Mouse (Mus musculus): ENCODE measurements around the gene Mtss1l.

The Mtss1l gene

DNA sequence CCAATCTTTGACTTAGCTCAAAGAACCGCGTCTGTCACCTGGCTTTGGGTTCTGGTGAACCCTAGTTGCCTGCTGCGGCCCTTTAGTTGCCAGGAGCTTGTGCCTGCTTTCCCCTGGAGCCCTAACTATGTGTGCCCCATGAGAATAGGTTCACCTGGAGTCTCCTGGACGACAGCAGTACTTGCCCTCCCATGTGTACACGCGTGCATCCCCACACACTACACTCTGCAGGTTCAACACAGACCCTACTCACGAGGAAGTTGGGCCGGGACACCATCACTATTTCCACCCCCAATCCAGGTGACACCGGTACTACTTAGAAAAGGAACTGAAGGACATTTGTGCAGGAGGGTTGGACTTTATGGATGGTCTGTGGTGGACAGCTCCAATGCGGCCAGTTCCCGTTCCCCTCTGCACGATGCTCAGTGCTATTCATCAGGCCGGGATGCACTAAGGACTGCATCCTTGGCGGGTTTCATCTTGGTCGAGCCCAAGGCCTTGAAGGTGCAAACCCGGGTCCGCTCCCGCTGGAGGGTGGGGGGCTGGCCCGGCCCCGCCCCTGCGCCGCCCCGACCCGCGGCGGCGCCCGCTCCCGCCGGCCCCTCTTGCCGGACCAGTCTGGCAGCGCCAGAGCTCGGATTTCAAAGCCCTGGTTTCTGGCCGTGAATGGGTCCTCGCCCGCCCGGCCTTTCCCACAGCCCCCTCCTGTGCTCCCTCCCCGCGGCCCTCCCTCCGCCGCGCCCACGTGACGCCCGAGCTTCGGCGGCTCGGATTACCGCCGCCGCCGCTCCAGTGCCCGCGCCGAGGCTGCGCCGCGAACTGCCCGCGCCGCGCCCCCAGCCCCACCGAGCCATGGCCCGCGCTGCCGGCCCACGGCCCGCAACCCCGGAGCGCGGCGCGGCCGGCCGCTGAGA is at the start of gene Mtss1l:
TSS of gene Mtss1l (plus strand) at position 792 of the 914 bp plus-strand sequence.
- peak; percentile 81 for DNase-seq (ENCODE audit: low read depth, low spot score)

DNA sequence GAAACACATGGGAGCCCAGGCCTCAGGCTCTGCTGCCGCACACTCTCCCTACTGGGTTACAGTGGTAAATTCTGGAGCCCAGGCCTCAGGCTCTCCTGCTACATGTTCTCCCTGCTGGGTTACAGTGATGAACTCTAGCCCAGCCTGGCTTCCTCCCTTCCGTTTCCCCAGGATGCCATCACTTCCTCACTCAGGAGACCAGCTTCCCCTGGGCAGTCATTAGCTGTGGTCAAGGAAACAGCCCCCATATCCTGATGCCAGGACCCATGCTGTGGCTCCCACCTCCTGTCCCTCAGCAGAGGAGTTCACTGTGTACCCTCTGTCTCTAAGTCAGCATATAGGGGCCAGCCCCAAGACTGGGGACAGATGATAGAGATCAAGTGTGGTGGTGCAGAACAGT is 49.1 kb upstream of the Mtss1l start:
- DNase-seq (ENCODE audit: low read depth, low spot score) = no peak

DNA sequence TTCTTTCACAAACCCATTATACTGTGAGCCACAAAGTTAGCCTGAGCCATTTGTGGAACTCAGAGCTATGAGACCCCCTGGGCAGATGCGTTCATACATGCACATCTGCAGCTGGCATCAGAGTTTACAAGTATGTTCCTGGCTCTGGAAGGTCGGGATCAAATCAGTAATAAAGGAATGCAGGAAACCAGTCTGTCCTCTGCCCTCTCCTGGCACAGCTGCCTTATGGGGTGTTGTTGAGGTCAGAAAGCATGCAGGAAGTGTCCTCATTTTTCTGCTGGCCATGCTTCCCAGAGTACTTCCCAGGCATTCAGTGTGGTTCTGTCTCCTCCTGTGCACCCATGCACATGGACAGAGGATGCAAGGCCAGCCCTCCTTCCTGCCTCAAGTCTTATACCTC is 48.1 kb upstream of the Mtss1l start:
- DNase-seq (ENCODE audit: low read depth, low spot score) = peak; percentile 31

DNA sequence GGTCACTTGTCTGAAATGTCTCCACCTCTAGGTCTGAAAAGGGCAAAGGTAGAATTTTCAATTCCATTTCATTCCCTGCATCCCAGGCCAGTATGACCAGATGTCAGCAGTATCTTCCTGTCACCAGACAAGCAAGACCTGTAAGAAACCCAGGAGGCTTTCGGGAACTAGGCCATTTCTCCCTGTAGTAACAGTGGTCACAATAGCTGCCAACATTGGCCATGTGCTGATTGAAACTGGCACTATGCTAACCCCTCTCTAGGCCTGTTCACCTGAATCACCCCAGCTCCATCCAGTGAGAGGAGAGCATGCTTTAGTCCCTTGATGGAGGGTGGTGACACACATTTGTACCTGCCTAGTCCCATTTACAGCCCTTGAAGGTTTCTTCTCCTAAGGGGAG is 46.7 kb upstream of the Mtss1l start:
- DNase-seq (ENCODE audit: low read depth, low spot score) = no peak

DNA sequence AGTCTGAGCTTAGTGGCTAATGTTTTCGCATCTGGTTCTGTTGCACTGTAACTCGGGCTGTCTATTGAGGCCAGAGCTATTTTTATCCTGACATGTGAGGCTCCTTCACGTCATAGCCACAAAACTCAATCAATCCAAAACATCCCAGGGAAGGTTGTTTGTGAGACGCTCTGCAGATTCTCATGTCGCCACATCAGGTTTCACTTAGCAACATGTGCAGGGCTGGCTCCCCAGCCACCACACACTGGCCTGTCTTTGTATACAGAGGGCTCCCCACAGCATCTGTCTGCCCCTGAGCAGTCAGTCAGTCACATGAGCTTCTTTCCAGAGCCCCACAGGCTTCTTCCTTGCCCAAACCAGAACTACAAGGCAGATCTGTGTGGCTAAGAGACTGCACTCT is 44.6 kb upstream of the Mtss1l start:
- peak; percentile 80 for DNase-seq (ENCODE audit: low read depth, low spot score)

DNA sequence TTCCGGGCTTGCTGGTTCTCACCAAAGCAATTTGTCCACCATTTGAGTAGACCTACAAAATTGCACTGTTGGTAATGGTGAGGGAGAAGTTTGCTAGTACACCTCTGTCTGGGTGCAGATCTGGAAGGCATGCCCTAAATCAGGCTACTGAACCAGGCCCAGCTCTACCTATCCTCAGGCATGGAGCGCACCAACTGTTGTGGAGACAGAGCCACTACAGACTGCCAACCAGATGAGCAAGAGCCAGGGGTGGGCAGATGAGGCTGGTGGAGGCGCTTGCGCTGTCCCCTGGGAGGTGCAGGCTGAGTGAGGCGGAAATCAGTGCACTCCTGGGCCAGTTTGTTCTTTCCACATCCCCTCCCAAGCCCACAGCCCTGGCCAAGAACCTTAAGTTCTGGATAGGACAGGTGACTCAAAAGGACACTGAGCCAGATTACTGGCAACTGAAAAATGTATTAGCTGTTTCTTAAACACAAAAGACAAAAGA is 44.1 kb upstream of the Mtss1l start:
- no peak for DNase-seq (ENCODE audit: low read depth, low spot score)

DNA sequence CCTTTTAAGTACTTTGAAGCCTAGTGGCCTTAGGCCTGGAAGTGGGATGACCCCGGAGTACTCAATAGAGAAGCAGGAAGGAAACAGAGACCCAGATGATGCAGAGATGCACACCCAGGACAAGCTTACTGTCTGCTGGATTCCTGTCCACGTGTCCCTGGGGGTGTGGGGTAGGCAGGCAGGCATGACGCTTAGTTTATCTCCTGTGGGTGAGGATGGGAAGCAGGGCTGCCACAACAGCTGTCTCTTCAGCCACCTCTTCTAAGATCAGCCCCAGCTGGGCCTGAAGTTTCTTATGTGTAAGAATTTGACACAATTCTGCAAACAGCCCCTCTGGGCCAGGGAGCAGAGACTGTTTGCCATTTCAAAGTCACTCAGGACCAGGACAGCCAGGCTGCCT is 42.3 kb upstream of the Mtss1l start:
- no peak for DNase-seq (ENCODE audit: low read depth, low spot score)

DNA sequence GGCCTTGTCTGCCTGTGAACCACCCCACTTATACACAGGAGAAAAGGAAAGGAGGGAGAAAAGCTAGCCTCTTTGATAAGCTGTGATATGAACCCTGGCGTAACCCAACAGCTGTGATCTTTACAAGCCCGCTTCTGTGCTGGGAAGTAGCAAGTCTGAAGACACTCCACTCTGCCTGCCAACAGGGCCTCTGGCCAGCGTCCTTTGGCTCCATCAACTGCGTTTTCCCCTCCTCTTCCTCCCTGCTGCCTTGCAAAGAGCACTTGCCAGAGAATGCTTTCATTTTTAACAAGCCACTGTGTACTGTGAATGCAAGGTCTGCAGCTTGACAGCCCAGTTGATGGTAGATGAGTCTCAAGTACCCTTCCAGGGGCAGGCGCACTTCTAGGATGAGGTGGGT is 33.5 kb upstream of the Mtss1l start:
- DNase-seq (ENCODE audit: low read depth, low spot score) = no peak

DNA sequence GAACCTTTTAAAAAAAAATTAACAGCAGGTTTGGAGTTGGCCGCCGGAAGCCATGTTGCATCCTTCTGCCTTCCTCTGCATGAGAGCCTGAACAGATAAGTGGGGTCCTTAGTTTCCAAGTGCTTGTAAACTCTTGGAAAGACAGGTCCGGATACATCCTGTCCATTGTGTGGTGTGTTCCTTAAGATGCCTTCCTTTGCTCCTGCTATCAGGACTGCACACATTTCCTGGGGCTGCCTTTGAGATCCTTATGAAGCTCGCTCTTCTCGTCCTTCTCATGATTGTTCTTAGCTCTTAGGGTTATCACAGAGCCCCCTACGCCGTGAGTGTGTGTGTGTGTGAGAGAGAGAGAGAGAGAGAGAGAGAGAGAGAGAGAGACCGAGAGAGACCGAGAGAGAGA is 31.3 kb upstream of the Mtss1l start:
- no peak for DNase-seq (ENCODE audit: low read depth, low spot score)

DNA sequence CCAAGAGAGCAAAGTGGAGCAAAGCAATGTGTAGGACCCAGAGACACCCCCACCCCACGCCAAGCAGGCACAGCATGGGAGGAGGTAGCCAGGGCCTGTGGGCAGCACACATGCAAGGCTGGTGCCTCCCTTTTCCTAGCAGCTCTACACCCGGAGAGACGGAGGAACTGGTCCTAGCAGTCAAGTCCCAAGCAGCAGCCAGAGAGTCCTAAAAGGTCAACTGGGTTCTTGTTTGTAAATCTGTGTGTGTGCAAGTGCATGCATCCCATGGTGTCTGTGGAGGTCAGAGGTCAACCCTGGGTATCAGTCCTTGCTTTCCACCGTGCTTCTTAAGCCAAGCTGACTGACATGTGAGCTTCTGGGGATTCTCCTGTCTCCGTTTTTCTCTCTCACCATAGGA is 27.1 kb upstream of the Mtss1l start:
- no peak for DNase-seq (ENCODE audit: low read depth, low spot score)

DNA sequence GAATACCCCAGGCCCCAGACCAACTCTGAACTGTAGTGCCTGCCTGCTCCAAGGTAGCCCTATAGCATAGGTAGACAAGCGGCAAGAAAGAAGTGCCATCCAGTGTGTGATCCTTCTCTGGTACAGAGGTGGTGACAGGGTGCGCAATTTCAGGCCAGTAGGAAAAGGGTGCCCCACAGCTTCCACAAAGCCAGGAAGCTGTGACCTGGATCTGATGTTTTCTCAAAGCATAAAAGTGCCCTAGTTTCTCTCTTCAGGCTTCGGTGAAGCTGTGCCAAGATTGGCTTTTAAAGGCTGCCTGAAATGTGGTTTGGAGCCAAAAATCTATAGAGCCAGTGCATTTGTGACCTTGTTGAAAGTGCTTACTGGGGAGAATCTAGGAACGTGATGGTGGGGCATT is 26.4 kb upstream of the Mtss1l start:
- no peak for DNase-seq (ENCODE audit: low read depth, low spot score)

DNA sequence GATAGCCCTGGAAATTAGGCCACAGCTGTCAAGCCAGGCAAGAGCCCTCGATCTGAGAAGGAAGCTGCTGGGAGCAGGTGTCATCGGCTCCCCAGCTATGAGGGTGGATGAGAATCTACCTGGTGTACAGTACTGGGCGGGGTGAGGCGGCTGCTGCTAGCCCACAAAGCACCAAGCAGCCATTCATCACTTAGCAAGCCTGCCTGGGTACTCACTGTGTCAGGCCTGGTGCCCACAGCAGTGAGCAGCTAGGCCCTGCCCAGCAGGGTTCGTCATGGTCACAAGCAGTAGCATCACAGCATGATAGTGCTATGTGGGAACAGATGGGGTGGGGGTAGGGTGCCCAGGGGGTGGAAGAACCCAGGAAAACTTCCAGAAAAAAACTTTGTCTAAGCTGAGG is 25.8 kb upstream of the Mtss1l start:
- DNase-seq (ENCODE audit: low read depth, low spot score) = no peak

DNA sequence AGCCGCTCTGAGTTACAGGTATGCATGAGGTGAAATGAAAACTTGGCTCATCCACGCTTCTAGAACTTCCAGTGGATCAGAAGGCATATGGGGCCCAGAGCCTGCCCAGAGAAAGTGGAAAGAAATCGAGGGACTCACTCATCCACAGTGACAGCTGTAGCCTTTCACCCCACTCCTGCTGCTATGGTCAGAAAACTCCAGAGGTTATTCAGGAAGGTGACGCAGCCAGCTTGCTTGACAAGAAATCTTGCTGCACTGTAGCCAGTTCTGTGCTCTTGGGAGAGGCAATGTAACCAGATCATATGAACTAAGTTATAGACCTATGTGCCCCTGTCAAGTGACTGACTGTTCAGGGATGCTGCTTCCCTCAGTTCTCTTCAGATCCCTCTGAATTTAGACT is 25.2 kb upstream of the Mtss1l start:
- DNase-seq (ENCODE audit: low read depth, low spot score) = no peak

DNA sequence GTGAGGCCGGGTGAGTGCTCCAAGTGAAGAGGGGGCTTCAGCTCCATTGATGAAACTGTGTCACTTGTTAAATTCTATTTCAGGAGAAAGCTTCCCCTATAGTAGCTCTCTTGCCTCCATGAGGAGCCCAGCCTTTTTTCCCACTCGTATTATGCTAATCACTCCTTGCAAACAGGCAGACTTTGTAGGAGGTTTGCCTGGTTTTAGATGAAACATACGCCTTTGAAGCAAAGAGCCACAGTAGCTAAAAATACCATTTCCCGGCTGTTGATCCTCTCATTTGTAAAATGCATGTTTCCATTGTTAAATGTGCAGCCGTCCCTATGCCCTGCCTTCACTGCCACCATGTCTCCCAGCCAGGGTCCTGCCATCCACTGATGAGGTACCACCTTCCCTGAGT is 23.7 kb upstream of the Mtss1l start:
- no peak for DNase-seq (ENCODE audit: low read depth, low spot score)

DNA sequence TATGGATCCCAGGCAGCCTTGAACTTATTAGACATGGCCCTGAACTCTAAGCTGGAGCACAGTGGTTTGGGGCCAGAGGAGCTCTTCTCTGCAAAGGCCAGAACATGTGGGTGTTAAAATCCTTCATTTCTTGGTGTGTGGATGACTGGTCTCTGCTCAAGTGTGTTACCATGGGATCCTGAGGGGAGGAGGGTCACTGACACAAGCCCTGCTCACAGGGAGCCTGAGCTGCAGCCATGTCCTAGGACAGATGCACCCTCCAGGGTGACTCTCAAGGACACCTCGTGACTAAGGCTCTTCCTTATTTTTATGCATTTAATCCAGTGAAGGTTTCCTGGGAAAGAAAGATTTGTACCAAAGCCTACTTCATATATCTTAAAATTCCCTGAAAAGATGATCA is 23.2 kb upstream of the Mtss1l start:
- DNase-seq (ENCODE audit: low read depth, low spot score) = no peak

DNA sequence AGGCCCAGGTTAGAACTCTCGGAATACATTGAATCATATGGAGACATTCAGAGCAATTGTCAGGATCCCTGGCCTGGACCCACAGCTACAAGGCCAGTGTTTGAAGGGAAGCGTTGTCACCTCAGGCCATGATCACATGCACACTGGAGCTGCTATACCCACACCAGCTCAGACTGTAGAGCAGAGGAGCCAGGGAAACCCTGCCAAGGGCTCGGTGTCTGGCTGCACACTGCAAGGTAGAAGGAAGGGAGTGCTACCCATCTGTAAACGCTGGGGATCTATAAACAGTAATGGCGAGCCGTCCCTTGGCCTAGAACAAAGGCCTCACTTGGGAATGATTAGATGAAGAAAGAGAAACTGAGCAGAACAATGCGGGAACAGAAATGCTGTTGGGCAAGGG is 21.8 kb upstream of the Mtss1l start:
- DNase-seq (ENCODE audit: low read depth, low spot score) = no peak

DNA sequence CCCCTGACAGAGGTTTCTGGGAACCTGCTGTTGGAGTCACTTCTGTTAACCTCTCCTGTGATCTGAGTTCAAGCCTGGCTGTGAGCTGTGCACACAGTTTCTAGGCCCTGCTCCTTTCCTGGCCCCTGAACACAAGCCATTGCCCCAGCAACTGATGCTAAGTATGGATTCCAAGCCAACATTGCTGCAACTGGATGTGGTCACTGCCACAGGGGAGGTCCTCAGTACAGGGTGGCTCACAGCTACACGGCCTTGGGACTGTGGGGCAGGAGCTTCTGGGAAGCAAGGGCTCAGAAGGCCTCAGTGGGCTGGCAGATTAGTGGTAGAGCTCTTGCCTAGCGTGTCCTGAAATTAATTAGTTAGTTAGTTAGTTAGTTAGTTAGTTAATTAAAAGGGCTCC is 20.7 kb upstream of the Mtss1l start:
- no peak for DNase-seq (ENCODE audit: low read depth, low spot score)

DNA sequence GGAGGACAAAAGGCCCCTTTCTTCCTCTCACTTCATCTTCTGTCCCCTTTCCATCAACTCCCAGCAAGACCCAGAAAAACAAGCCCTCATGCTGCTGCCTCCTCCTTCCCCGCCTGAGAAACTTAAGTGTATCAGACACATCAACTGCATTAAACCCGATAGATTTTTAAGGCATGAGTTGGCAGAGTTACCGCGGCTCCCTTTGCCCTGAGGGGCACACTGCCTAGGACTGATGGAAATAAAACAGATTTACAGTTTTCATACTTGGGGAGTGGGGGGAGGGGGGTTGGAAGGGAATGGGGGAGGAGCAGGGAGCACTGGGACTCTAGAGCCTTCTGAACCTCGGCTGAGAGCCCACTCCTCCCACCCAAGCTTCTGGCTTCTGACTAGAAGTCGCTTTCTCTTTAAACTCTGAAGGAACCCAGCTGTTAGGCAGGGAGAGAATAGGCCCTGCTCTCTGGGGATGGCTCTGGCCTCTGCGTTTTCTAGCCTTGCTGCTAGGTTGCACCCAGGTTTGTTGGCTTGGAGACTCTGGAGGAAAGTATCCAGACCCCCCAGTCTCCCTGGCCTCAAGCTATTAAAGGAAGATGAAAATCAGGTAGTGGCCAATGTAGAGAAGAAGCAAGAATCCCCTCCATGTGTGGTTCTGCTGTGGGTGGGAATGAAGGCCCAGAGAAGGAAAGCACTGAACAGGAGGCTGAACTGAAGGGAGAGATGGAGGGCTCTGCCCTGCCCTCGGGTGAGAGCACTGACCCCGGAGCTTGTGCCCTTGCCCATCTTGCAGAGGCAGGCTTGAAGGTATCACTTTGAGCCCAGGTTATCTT is 18.4 kb upstream of the Mtss1l start:
- DNase-seq (ENCODE audit: low read depth, low spot score) = peak; percentile 91

DNA sequence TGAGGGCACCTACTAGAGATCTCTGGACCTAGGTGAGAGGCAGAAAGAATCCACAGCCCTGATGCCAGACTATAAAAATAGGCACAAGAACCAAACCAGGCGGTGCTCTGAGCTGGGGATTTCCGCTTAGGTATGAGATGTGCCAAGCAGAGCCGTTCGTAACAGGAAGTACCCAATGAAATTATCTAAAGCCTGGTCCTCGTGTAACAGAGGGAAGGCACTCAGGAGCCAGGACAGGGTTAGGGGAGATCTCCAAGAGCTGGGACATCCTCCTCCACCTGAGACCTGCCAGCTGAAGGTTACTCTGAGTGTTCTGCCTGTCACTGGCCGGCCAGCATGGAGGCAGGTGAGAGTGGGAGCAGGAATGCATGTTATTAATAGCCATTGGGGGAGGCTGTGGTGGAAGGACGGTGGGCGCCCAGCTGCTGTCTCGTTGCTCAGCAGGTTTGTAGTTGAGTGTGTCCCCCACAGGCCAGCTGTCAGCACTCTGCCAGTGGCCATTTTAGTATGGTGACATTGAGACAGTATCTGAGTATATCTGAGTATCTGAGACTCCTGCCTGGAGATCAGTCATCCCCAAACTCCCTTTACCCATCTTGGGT is 17.7 kb upstream of the Mtss1l start:
- peak; percentile 51 for DNase-seq (ENCODE audit: low read depth, low spot score)

DNA sequence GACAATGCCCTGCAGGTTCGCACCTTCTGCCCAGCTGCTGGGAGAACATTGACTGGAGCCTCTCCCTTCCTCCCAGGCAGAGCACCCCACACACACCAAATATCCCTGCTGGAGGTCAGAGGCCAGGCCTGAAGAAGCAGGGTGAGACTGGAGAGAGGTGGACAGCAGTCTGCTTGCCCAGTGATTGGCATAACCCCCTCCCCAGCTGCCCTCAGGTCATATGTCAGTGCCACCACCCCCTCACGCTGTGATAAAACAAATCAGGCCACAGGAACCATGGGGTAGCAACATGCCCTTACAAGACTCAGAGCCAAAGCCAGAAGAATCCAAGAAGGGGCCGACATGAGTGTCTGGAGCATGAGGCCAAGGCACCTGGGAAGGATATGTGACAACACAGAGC is 17.2 kb upstream of the Mtss1l start:
- DNase-seq (ENCODE audit: low read depth, low spot score) = no peak

DNA sequence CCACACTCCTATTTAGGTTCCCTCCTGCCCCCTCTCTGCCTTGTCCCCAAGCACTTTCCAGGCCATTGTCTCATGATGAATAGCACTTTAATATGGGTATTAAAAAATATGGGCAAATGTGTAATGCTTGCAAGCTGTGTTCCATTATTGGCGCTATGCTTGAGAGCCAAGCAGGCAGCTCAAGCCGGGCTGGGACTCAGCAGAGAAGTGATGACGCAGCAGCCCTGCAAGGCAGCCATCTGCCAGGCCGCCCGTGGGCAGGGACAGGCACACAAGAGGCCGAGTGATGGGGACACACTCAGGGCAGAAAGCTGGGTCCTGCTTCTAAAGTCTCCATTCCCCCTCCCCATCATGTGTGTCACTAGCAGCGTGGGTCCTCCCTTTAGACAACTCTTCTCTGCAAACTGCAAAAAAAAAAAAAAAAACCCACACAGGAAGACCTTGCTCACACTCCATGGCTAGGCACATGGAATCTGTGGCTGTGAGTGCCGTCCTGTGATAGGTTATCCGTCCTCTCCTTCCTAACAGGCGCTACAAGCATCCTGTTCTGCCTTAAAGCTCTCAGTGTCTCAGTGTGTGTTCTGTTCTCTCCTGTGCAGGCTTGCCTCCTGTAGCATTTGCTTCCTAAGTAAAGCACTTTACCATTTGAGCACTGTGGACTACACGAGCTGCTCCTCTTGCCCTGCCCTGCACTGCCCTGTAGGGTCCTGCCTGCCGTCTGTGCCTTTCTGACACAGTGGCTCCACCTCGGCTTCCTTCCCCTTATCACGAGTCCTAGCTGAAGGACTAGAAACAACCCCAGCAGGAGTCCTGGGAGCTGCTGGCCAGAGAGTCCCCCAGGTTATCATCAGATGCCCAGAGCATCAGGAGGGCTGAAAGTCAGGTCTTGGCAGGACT is 15.6 kb upstream of the Mtss1l start:
- DNase-seq (ENCODE audit: low read depth, low spot score) = no peak
